Mouse (Mus musculus) embryonic fibroblast, embryonic 13.5 days (primary cell): ENCODE results near the gene Azin2.

Experiments used
- CTCF ChIP-seq: IDR thresholded peaks from 2 replicates; pipeline ENCODE4 v1.5.1; 2011; ENCODE audit warnings: mild to moderate bottlenecking, control low read depth, low read length, moderate library complexity, borderline replicate concordance; ENCODE audit not compliant: insufficient read depth
- POLR2A ChIP-seq: IDR thresholded peaks from 2 replicates; pipeline ENCODE4 v1.6.1; 2011; ENCODE audit warnings: low read depth, mild to moderate bottlenecking, control low read depth, low read length, moderate library complexity

GRCm38 (mm10) chr4:128919106-128919505 is 43.1 kb downstream of the Azin2 start:
- TF ChIP-seq CTCF: no peak
- TF ChIP-seq POLR2A: no peak
